13 mouse cellular contexts compared by ENCODE assay signal in the genomic region with DNA sequence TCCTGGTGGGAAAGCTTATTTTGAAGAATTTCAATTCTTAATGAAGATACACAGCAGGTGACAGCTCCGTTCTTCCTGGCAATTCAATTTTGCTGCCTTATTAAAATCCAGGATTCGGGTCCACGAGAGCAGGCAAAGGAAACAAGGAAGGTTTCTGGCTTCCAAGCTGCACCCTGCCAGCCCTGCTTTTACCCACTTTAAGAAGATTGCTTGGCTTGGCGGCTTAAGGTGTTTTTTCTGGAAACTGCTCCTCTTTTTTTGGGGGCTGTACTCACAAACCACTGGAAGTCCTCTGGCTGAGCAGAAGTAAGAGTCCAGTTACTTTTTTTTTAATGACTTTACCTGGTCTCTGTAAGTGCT. TPM values are rescaled to one million over a fixed set of nuclear protein-coding genes. Genes with fewer than 3 reads are reported as not detected.
DNase-seq lines count a peak whose midpoint lies in the region; ATAC-seq and TF ChIP-seq lines count a peak whose summit lies in the region.
"Had no signal": no experiment of that assay in that cellular context is flagged by ENCODE, and none has a peak within 500 bp of the region (broad histone marks: within the 10 kb centered on the region; RNA-seq: fewer than 3 reads in every experiment).

No protein-coding gene starts in this region.

- WGBS in heart, embryonic 16.5 days: 51% methylated on average over 4 of the region's 4 CpGs
- WGBS in limb, embryonic 11.5 days: 19% methylated on average over 4 of the region's 4 CpGs

- H3K9me3 ChIP-seq in heart, embryonic 16.5 days (replicated peaks; ENCODE audit: control insufficient read depth, low read length): no peaks in the 10 kb centered on the region
- H3K9me3 ChIP-seq in limb, embryonic 11.5 days (ENCODE audit: control insufficient read depth, low read length): no peaks in the 10 kb centered on the region
- H3K9me3 ChIP-seq: liver, embryonic 13.5 days had no signal

- TF ChIP-seq CTCF in testis, adult 2 months (IDR thresholded peaks at IDR 0.05; ENCODE audit: control insufficient read depth, insufficient read depth, insufficient replicate concordance, low read depth, low read length): no peak

- H3K9ac ChIP-seq in heart, embryonic 16.5 days (ENCODE audit: low read length): no peak overlapping the region
- H3K9ac ChIP-seq in limb, embryonic 11.5 days (ENCODE audit: low read length): no peak overlapping the region
- H3K9ac ChIP-seq: liver, embryonic 13.5 days had no signal

- no peak for TF ChIP-seq POLR2A in testis, adult 2 months (IDR thresholded peaks at IDR 0.05; ENCODE audit: control insufficient read depth, low read depth, low read length)

- H3K4me2 ChIP-seq in heart, embryonic 16.5 days (ENCODE audit: low read depth, low read length): no peak overlapping the region
- H3K4me2 ChIP-seq in limb, embryonic 11.5 days (ENCODE audit: low read depth, severe bottlenecking): peak overlapping the region; percentile 28; the same call in 1 of the 2 replicates
- H3K4me2 ChIP-seq: liver, embryonic 13.5 days had no signal

- H3K27ac ChIP-seq in heart, embryonic 16.5 days (ENCODE audit: low read length): peak overlapping the region; percentile 71
- 0 out of 2 replicates have a peak overlapping the region, but pooled peaks have one; percentile 42 for H3K27ac ChIP-seq in testis, adult 2 months (ENCODE audit: control insufficient read depth, insufficient read depth, low read depth, low read length)
- H3K27ac ChIP-seq in limb, embryonic 11.5 days (replicated peaks; ENCODE audit: low read depth, low read length): peak overlapping the region; percentile 86
- H3K27ac ChIP-seq: left cerebral cortex, adult 2 months; liver, embryonic 13.5 days had no signal

- intact Hi-C loops in gastrocnemius, postnatal 14 days (cut with DNase I; ENCODE audit: low total_unique reads): no loop called here

- no peaks in the 10 kb centered on the region for H3K27me3 ChIP-seq in heart, embryonic 16.5 days (ENCODE audit: control insufficient read depth, insufficient read depth, low read length)
- H3K27me3 ChIP-seq in testis, adult 2 months (ENCODE audit: control insufficient read depth, insufficient read depth, low read length): no peaks in the 10 kb centered on the region
- no peaks in the 10 kb centered on the region for H3K27me3 ChIP-seq in limb, embryonic 11.5 days (ENCODE audit: control insufficient read depth, insufficient read depth, low read length)
- H3K27me3 ChIP-seq: liver, embryonic 13.5 days had no signal

- 0 out of 2 replicates have a peak, but pooled peaks have one; percentile 6 for ATAC-seq in heart, embryonic 16.5 days (replicated peaks; ENCODE audit: extremely low read depth, insufficient read depth, low FRiP score)
- ATAC-seq in limb, embryonic 11.5 days (ENCODE audit: insufficient number of reproducible peaks, low FRiP score, low TSS enrichment, low read depth): no peak

- no peak overlapping the region for H3K4me3 ChIP-seq in heart, embryonic 16.5 days (ENCODE audit: low read length)
- H3K4me3 ChIP-seq in testis, adult 2 months (ENCODE audit: control insufficient read depth, low read depth, low read length): no peak overlapping the region
- no peak overlapping the region; the same call in 1 of the 2 replicates for H3K4me3 ChIP-seq in limb, embryonic 11.5 days (ENCODE audit: low read depth, low read length)
- H3K4me3 ChIP-seq: left cerebral cortex, adult 2 months; liver, embryonic 13.5 days had no signal

- DNase-seq in heart, adult 9 months (ENCODE audit: low spot score in 2 of 2): no peak
- DNase-seq in testis, postnatal 14 days (ENCODE audit: low spot score): no peak
- DNase-seq in limb, embryonic 11.5 days (ENCODE audit: low spot score): no peak
- no peak for DNase-seq in embryo, embryonic 10.5 days (ENCODE audit: low spot score)
- no peak for DNase-seq in gastrocnemius, postnatal 14 days
- DNase-seq: cerebellum, adult 9-10 months; kidney, adult 11 months; liver, embryonic 13.5 days; right cerebral cortex, postnatal 25 days had no signal

- peaks cover 3% of the 10 kb centered on the region; the same call in 1 of the 2 replicates for H3K4me1 ChIP-seq in heart, embryonic 16.5 days (ENCODE audit: control insufficient read depth, insufficient read depth, low read length)
- H3K4me1 ChIP-seq in testis, adult 2 months (ENCODE audit: control insufficient read depth, insufficient read depth, low read length): no peaks in the 10 kb centered on the region
- peaks cover 17% of the 10 kb centered on the region for H3K4me1 ChIP-seq in limb, embryonic 11.5 days (ENCODE audit: control insufficient read depth, insufficient read depth, low read length)
- H3K4me1 ChIP-seq: liver, embryonic 13.5 days had no signal

- no peaks in the 10 kb centered on the region for H3K36me3 ChIP-seq in heart, embryonic 16.5 days (ENCODE audit: control insufficient read depth, insufficient read depth)
- no peaks in the 10 kb centered on the region for H3K36me3 ChIP-seq in testis, adult 2 months (ENCODE audit: control insufficient read depth, insufficient read depth, low read length)
- no peaks in the 10 kb centered on the region for H3K36me3 ChIP-seq in limb, embryonic 11.5 days (ENCODE audit: control insufficient read depth, insufficient read depth, low read length)
- H3K36me3 ChIP-seq: liver, embryonic 13.5 days had no signal

RNA-seq across cellular contexts. Expression of gene Col1a2, which starts 21.1 kb away (rescaled TPM):
- 382 and 460 TPM in 2 replicates for polyA plus RNA-seq in heart, embryonic 16.5 days (2015; fragmentation: Nextera tagmentation; extraction: Ambion mirVana)
- polyA plus RNA-seq in testis, adult 2 months (2012; rRNA removed): 23.3 and 27.5 TPM in 2 replicates
- 243 and 265 TPM in 2 replicates for polyA plus RNA-seq in limb, embryonic 11.5 days (2014; fragmentation: Nextera tagmentation; extraction: Ambion mirVana)
- 1,000 to 10,000 TPM; 2,080 to 2,296 TPM for total RNA-seq in gastrocnemius, postnatal 14 days (2021)
- total RNA-seq: granulocyte monocyte progenitor cell, adult 5-6 weeks had no signal
